Mouse (Mus musculus) MEL (cell line): Measurements from ENCODE around the gene Ubc. TPM values are rescaled to one million over a fixed set of nuclear protein-coding genes. Genes with fewer than 3 reads are reported as not detected.
"Not testable (repeated sequence)": the region's sequence is repeated elsewhere in the genome, so short reads cannot be mapped to it uniquely, and the experiment has no call there.

Experiments
- DNase-seq: peaks from one replicate; pipeline ENCODE4 v3.0.0; 2011; ENCODE audit warnings: low read depth, low spot score
- H3K27ac ChIP-seq: 2 replicates; pipeline ENCODE4 v1.5.1; 2012; ENCODE audit warnings: low read depth, mild to moderate bottlenecking, control low read depth, low read length, moderate library complexity; ENCODE audit not compliant: control insufficient read depth
- H3K27me3 ChIP-seq, 2 experiments: fragments of 150-350 bp in 1 of 2; sonication (generic) in 1 of 2; 2 replicates each; pipeline ENCODE4 v1.6.1; 2012; ENCODE audit warnings: low read length in 2 of 2, mild to moderate bottlenecking in 2 of 2, improper control_type of control experiment in 1 of 2, moderate library complexity in 1 of 2; ENCODE audit not compliant: insufficient read depth in 2 of 2, control insufficient read depth in 1 of 2
- H3K36me3 ChIP-seq, 2 experiments: 2 replicates each; pipeline ENCODE4 v1.6.1; 2012 to 2014; ENCODE audit warnings: low read length in 2 of 2, improper control_type of control experiment in 1 of 2, inconsistent platforms in 1 of 2, mild to moderate bottlenecking in 1 of 2; ENCODE audit not compliant: insufficient read depth in 2 of 2, control insufficient read depth in 1 of 2
- H3K4me1 ChIP-seq, 2 experiments: fragments of 150-350 bp in 1 of 2; sonication (generic) in 1 of 2; 2 replicates each; pipeline ENCODE4 v1.6.1; 2012; ENCODE audit warnings: low read length in 2 of 2, improper control_type of control experiment in 1 of 2, mild to moderate bottlenecking in 1 of 2; ENCODE audit not compliant: insufficient read depth in 2 of 2, control insufficient read depth in 1 of 2
- H3K4me3 ChIP-seq, 2 experiments: fragments of 150-350 bp in 1 of 2; sonication (generic) in 1 of 2; 2 replicates each; pipeline ENCODE4 v1.5.1; 2012; ENCODE audit warnings: low read depth in 2 of 2, low read length in 2 of 2, mild to moderate bottlenecking in 2 of 2, moderate library complexity in 2 of 2, control low read depth in 1 of 2, improper control_type of control experiment in 1 of 2; ENCODE audit not compliant: control insufficient read depth in 1 of 2, insufficient read depth in 1 of 2
- H3K79me2 ChIP-seq: 2 replicates; pipeline ENCODE4 v1.6.1; 2012; ENCODE audit warnings: mild to moderate bottlenecking, low read length, moderate library complexity; ENCODE audit not compliant: control insufficient read depth, poor library complexity, insufficient read depth
- H3K9ac ChIP-seq: 2 replicates; pipeline ENCODE4 v1.6.1; 2012; ENCODE audit warnings: low read depth, mild to moderate bottlenecking, control low read depth, low read length, moderate library complexity; ENCODE audit not compliant: control insufficient read depth, poor library complexity, severe bottlenecking
- H3K9me3 ChIP-seq: fragments of 150-350 bp; sonication (generic); replicated peaks from 2 replicates; pipeline ENCODE4 v1.6.1; 2012; ENCODE audit warnings: mild to moderate bottlenecking, low read length, improper control_type of control experiment, moderate library complexity; ENCODE audit not compliant: insufficient read depth
- CHD2 ChIP-seq: IDR thresholded peaks from 2 replicates; pipeline ENCODE4 v1.6.1; 2011; ENCODE audit warnings: low read length, improper control_type of control experiment
- CTCF ChIP-seq, 3 experiments: IDR thresholded peaks in 2 of 3; conservative IDR thresholded peaks in 1 of 3; 2 replicates each; pipeline ENCODE4 v1.5.1; 2011 to 2012; ENCODE audit warnings: low read length in 3 of 3, low read depth in 2 of 3, mild to moderate bottlenecking in 2 of 3, improper control_type of control experiment in 1 of 3, inconsistent platforms in 1 of 3, mixed read lengths in 1 of 3, moderate library complexity in 1 of 3; ENCODE audit not compliant: control insufficient read depth in 1 of 3, insufficient read depth in 1 of 3, poor library complexity in 1 of 3, severe bottlenecking in 1 of 3
- E2F4 ChIP-seq: IDR thresholded peaks from 2 replicates; pipeline ENCODE4 v1.6.1; 2011; ENCODE audit warnings: low read depth, low read length, improper control_type of control experiment, borderline replicate concordance
- ETS1 ChIP-seq: IDR thresholded peaks from 2 replicates; pipeline ENCODE4 v1.6.1; 2012; ENCODE audit warnings: low read depth, mild to moderate bottlenecking, inconsistent platforms, low read length, improper control_type of control experiment, moderate library complexity
- GABPA ChIP-seq: IDR thresholded peaks from 2 replicates; pipeline ENCODE4 v1.6.1; 2012; ENCODE audit warnings: low read depth, mild to moderate bottlenecking, inconsistent platforms, low read length, improper control_type of control experiment, moderate library complexity
- GATA1 ChIP-seq: IDR thresholded peaks from 2 replicates; pipeline ENCODE4 v1.6.1; 2011; ENCODE audit warnings: low read depth, low read length, improper control_type of control experiment
- HCFC1 ChIP-seq: IDR thresholded peaks from 2 replicates; pipeline ENCODE4 v1.6.1; 2012; ENCODE audit warnings: low read depth, mild to moderate bottlenecking, inconsistent platforms, low read length, improper control_type of control experiment, moderate library complexity
- JUND ChIP-seq: IDR thresholded peaks from 2 replicates; pipeline ENCODE4 v1.6.1; 2011; ENCODE audit warnings: low read depth, mild to moderate bottlenecking, improper control_type of control experiment, low read length
- MAFK ChIP-seq: IDR thresholded peaks from 2 replicates; pipeline ENCODE4 v1.6.1; 2011; ENCODE audit warnings: low read depth, mild to moderate bottlenecking, low read length, improper control_type of control experiment, borderline replicate concordance
- MEF2A ChIP-seq: IDR thresholded peaks from 2 replicates; pipeline ENCODE4 v1.6.1; 2014; ENCODE audit warnings: low read depth, mild to moderate bottlenecking, inconsistent platforms, low read length, improper control_type of control experiment; ENCODE audit not compliant: poor library complexity, insufficient replicate concordance, severe bottlenecking; ENCODE audit errors: extremely low read depth
- MXI1 ChIP-seq: IDR thresholded peaks from 2 replicates; pipeline ENCODE4 v1.6.1; 2011; ENCODE audit warnings: mild to moderate bottlenecking, low read depth, low read length, improper control_type of control experiment
- MYB ChIP-seq: IDR thresholded peaks from 2 replicates; pipeline ENCODE4 v1.6.1; 2011; ENCODE audit warnings: mild to moderate bottlenecking, low read depth, low read length, improper control_type of control experiment
- MYC ChIP-seq: IDR thresholded peaks from 2 replicates; pipeline ENCODE4 v1.6.1; 2011; ENCODE audit warnings: low read depth, mild to moderate bottlenecking, low read length, improper control_type of control experiment, moderate library complexity
- POLR2A ChIP-seq, 2 experiments: IDR thresholded peaks; 2 replicates each; pipeline ENCODE4 v1.6.1; 2011 to 2012; ENCODE audit warnings: low read length in 2 of 2, mild to moderate bottlenecking in 2 of 2, control low read depth in 1 of 2, improper control_type of control experiment in 1 of 2, low read depth in 1 of 2, moderate library complexity in 1 of 2; ENCODE audit not compliant: control insufficient read depth in 1 of 2, insufficient read depth in 1 of 2, poor library complexity in 1 of 2
- POLR2AphosphoS2 ChIP-seq: IDR thresholded peaks from 2 replicates; pipeline ENCODE4 v1.6.1; 2011; ENCODE audit warnings: low read length, improper control_type of control experiment
- POLR2AphosphoS5 ChIP-seq: IDR thresholded peaks from 2 replicates; pipeline ENCODE4 v1.6.1; 2012; ENCODE audit warnings: low read depth, borderline replicate concordance, mild to moderate bottlenecking, inconsistent platforms, low read length, moderate library complexity, mixed read lengths
- RAD21 ChIP-seq: IDR thresholded peaks from 2 replicates; pipeline ENCODE4 v1.6.1; 2011; ENCODE audit warnings: mild to moderate bottlenecking, low read depth, low read length, improper control_type of control experiment
- RCOR1 ChIP-seq: IDR thresholded peaks from 2 replicates; pipeline ENCODE4 v1.6.1; 2012; ENCODE audit warnings: low read depth, mild to moderate bottlenecking, inconsistent platforms, low read length, improper control_type of control experiment
- SIN3A ChIP-seq: IDR thresholded peaks from 2 replicates; pipeline ENCODE4 v1.6.1; 2012; ENCODE audit warnings: low read length, improper control_type of control experiment, inconsistent platforms
- SMC3 ChIP-seq: IDR thresholded peaks from 2 replicates; pipeline ENCODE4 v1.6.1; 2011; ENCODE audit warnings: low read depth, low read length, improper control_type of control experiment
- TAL1 ChIP-seq: IDR thresholded peaks from 2 replicates; pipeline ENCODE4 v1.6.1; 2012; ENCODE audit warnings: mild to moderate bottlenecking, inconsistent platforms, low read length, moderate library complexity, mixed read lengths
- TBP ChIP-seq: IDR thresholded peaks from 2 replicates; pipeline ENCODE4 v1.8.0; 2011; ENCODE audit warnings: low read depth, low read length, improper control_type of control experiment
- TCF12 ChIP-seq: IDR thresholded peaks from 2 replicates; pipeline ENCODE4 v1.6.1; 2014; ENCODE audit warnings: low read depth, mild to moderate bottlenecking, inconsistent platforms, low read length, improper control_type of control experiment, moderate library complexity
- USF1 ChIP-seq: IDR thresholded peaks from 2 replicates; pipeline ENCODE4 v1.6.1; 2014; ENCODE audit warnings: low read depth, mild to moderate bottlenecking, inconsistent platforms, low read length, improper control_type of control experiment, moderate library complexity
- ZNF384 ChIP-seq: IDR thresholded peaks from 2 replicates; pipeline ENCODE4 v1.6.1; 2012; ENCODE audit warnings: low read depth, mild to moderate bottlenecking, inconsistent platforms, low read length, improper control_type of control experiment
- polyA plus RNA-seq, 2 experiments: library from polyadenylated mRNA; stranded (reverse) in 1 of 2; unstranded in 1 of 2; fragments of >175 nt in 1 of 2; fragments of >200 nt in 1 of 2; gene quantifications; 2 replicates each; pipeline versions ENCODE4 v1.2.1 to v1.2.4; 2012; ENCODE audit warnings: low replicate concordance in 2 of 2, low read depth in 1 of 2; ENCODE audit not compliant: insufficient read length in 2 of 2, insufficient read depth in 1 of 2, missing spikeins in 1 of 2
- total RNA-seq: library from RNA; depleted of rRNA; stranded (reverse); fragments of 300-350 nt; gene quantifications from 2 replicates; pipeline ENCODE4 v1.2.3, GENCODE M21; 2012

Ubc gene
- total and polyA plus RNA-seq, 3 experiments = 113 to 1,075 (median 511) TPM

- no peaks in the 10 kb centered on the region for H3K4me1 ChIP-seq
- no peak overlapping the region for H3K4me3 ChIP-seq
- TF ChIP-seq USF1 (no peak), GATA1 (no peak), GABPA (no peak), TCF12 (no peak), E2F4 (no peak), MYB (no peak), MEF2A (no peak)
- no peak overlapping the region for H3K9ac ChIP-seq
- no peak overlapping the region for H3K27ac ChIP-seq
- H3K27me3 ChIP-seq = no peaks in the 10 kb centered on the region
- no peaks in the 10 kb centered on the region; a peak in 1 of 4 replicates for H3K36me3 ChIP-seq
- H3K79me2 ChIP-seq = no peaks in the 10 kb centered on the region
- H3K9me3 ChIP-seq = no peaks in the 10 kb centered on the region
- no peak for DNase-seq
Measured at GRCm38 (mm10) chr5:125418636-125419035, 28.6 kb upstream of the Ubc start.

- Histone ChIP-seq H3K27ac (no peak overlapping the region), H3K9ac (no peak overlapping the region), H3K79me2 (no peaks in the 10 kb centered on the region), H3K36me3 (peaks cover 0 to 2% of the 10 kb centered on the region in 2 experiments; a peak in 2 of 4 replicates), H3K27me3 (no peaks in the 10 kb centered on the region), H3K4me3 (no peak overlapping the region), H3K4me1 (no peaks in the 10 kb centered on the region), H3K9me3 (no peaks in the 10 kb centered on the region)
- no peak for TF ChIP-seq CTCF (IDR thresholded peaks at IDR 0.05 in 2 of 3, conservative IDR thresholded peaks at IDR 0.05 in 1 of 3; ENCODE audit: control insufficient read depth in 1 of 3, insufficient read depth in 1 of 3, low read depth in 2 of 3, low read length in 3 of 3, poor library complexity in 1 of 3, severe bottlenecking in 1 of 3)
- no peak for DNase-seq
Measured at GRCm38 (mm10) chr5:125416183-125416582, 26.2 kb upstream of the Ubc start.

GRCm38 (mm10) chr5:125413763-125414162 lies 23.8 kb upstream of the Ubc start:
- Histone ChIP-seq H3K79me2 (no peaks in the 10 kb centered on the region; the same call in 1 of the 2 replicates), H3K4me3 (no peak overlapping the region), H3K9ac (no peak overlapping the region), H3K36me3 (peaks cover 0 to 5% of the 10 kb centered on the region in 2 experiments; a peak in 2 of 4 replicates), H3K27ac (no peak overlapping the region), H3K27me3 (no peaks in the 10 kb centered on the region), H3K4me1 (peaks cover 0 to 4% of the 10 kb centered on the region in 2 experiments; a peak in 1 of 4 replicates), H3K9me3 (no peaks in the 10 kb centered on the region)
- TF ChIP-seq CHD2 (no peak), POLR2A (IDR thresholded peaks at IDR 0.05; ENCODE audit: control insufficient read depth in 1 of 2, insufficient read depth in 1 of 2, low read depth in 1 of 2, low read length in 2 of 2, poor library complexity in 1 of 2) (no peak), GABPA (no peak), HCFC1 (no peak), RAD21 (no peak), TCF12 (no peak), SIN3A (no peak), MYC (no peak), ZNF384 (no peak), ETS1 (no peak), POLR2AphosphoS2 (no peak), SMC3 (no peak), TBP (no peak), POLR2AphosphoS5 (no peak), RCOR1 (no peak), MXI1 (no peak), MAFK (no peak), JUND (no peak), MEF2A (no peak), TAL1 (no peak)
- DNase-seq = no peak

- H3K4me3 ChIP-seq, H3K9me3 ChIP-seq, H3K9ac ChIP-seq, H3K36me3 ChIP-seq, H3K4me1 ChIP-seq, H3K27ac ChIP-seq, H3K79me2 ChIP-seq, H3K27me3 ChIP-seq: not testable (repeated sequence)
- DNase-seq = peak; percentile 55
Measured at GRCm38 (mm10) chr5:125412536-125412935, 22.5 kb upstream of the Ubc start.
